Mouse (Mus musculus): ENCODE measurements around the gene Serpinb1a. TPM values are rescaled to one million over a fixed set of nuclear protein-coding genes. Genes with fewer than 3 reads are reported as not detected.

The Serpinb1a gene
- total RNA-seq, 2 experiments from 2014 or later = 1.7 to 3.9 TPM

DNA sequence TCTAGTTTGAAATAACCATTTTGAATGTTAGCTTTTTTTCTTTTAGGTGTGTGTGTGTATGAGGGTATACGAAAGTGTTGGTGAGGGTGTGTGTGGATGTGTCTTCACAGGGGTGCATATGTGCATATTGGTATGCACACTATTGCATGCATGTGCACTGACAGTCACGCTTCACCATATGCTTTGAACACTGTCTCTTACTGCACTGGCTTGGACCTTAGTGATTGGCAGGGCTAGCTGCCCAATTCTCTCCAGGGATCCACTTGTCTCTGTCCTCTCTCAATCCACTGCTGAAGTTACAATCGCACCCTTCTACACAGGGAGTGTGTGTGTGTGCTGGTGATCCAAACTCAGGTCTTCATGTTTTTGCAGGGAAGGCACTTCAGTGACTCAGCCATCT, 9.6 kb downstream of the Serpinb1a start:
- no peak for DNase-seq
- intact Hi-C loops (cut with DNase I) = no loop called here

GRCm38 (mm10) chr13:32839314-32839713, 11.7 kb downstream of the Serpinb1a start:
- intact Hi-C loops (cut with DNase I) = no loop called here
- DNase-seq = no peak

DNA sequence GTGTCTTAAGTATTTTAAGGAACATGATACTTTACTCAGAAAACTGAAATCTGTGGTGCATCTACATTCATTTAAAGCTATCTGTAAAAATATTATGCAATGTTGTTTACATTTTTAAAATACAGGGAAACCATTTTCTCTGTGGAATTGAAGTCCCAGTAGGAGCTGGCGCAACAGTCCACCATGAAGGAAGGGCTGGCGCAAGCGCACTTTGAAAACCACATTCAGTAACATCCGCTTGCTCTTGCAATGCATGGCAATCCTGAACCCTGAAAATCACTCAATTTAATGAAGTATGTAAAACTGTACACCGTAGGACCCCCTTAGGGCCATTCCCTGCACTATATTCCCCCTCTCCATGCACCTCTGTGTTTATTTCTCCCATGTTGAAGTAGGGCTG, 16.5 kb downstream of the Serpinb1a start:
- intact Hi-C loops (cut with DNase I) = no loop called here
- DNase-seq = no peak

- DNase-seq = no peak
Observed at GRCm38 (mm10) chr13:32833237-32833636, 17.7 kb downstream of the Serpinb1a start.

DNA sequence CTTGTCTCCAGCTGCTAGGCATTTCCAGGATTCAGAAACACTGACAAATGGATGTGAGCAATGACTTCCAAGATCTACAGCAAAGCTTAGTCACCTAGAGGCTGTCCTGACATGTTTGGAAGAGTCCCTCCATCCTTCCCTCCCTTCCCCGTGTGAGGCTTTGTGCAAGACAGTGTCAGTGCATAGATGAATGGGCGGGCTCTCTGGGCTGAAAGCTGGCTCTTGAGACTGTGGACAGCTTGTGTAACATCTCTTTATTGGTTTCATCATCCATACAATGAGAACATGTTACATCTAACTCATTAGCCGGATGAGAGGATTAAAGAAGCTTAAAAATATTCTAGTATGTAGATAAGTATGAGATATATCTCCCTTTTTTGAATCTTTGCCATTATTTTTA, 18.2 kb downstream of the Serpinb1a start:
- intact Hi-C loops (cut with DNase I) = no loop called here
- DNase-seq = no peak

More at GRCm38 (mm10) chr13:32833237-32833636, 17.7 kb downstream of the Serpinb1a start:
- intact Hi-C loops (cut with DNase I) = no loop called here

DNA sequence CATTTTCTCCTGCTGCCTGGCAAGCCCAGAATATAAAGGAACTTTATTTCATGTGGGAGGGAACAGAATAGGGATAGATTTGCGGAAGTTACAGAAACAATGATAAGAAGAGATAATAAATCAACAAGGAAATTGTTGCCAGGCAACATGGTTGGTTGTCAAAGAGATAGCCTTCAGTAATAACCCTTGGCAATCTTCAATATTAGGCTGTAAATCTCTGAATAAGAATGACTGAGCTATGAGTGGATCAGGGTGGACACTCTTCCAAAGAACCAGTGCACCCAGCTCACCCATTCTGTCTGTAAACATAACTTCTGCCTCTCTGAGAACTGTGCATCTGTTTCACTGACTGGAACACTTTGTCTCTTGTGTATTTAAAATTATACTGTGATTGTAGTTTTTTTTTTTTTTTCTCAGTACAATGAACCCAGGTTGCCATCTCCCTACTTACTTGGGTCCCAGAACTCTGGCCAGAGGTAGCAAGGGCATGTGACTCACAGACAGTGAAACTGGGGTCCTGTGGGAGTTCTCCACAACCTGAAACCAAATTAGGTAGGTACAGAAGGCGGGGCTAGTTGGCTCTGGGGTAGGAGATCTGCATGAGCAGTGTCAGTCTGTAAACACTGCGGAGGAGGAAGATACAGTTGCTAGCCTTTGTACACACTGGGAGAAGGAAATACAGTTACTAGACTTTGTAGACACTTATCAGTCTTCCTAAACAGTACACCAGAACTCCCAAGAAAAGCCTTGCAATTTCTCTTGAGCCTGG, 19.3 kb downstream of the Serpinb1a start:
- intact Hi-C loops (cut with DNase I) = no loop called here
- DNase-seq = no peak

- intact Hi-C loops (cut with DNase I) = no loop called here
Observed at GRCm38 (mm10) chr13:32828886-32829285, 22.1 kb downstream of the Serpinb1a start.

GRCm38 (mm10) chr13:32827951-32828350, 23.0 kb downstream of the Serpinb1a start:
- DNase-seq = peak; percentile 67

More at GRCm38 (mm10) chr13:32828886-32829285, 22.1 kb downstream of the Serpinb1a start:
- DNase-seq = no peak

DNA sequence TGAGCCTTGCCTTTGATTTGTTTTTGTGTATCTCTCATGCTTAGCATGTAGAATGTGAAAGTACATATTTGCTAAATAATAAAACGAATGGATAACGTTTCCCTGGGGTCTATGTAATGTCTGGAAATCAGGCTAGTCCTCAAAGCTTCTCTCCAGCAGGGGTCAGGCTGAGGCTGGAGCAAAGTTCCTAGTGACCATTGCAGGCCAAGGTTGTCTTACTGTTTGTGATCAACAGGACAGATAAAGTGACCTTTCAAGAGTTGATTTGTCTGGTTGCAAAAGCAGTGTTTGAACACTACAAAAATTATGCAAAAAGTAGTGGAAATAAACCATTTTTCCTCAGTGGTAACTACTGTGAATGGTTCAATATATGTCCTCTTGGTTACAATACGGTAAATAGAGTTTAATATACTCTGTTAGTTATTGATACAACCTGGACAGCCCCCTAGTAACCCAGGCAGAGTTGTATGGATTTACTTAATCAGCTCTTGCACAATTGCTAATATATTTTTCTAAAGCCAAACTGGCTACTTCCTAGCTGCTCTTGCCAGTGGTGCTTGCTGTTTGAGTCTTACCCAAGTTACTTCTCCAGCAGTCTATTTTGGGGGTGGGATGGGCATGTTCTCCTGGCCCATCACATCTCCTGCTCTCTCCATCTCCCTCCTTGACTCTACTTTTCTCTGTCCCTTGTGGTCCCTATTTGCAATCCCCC, 23.7 kb downstream of the Serpinb1a start:
- intact Hi-C loops (cut with DNase I) = no loop called here
- DNase-seq = no peak

More at GRCm38 (mm10) chr13:32827951-32828350, 23.0 kb downstream of the Serpinb1a start:
- intact Hi-C loops (cut with DNase I) = no loop called here

DNA sequence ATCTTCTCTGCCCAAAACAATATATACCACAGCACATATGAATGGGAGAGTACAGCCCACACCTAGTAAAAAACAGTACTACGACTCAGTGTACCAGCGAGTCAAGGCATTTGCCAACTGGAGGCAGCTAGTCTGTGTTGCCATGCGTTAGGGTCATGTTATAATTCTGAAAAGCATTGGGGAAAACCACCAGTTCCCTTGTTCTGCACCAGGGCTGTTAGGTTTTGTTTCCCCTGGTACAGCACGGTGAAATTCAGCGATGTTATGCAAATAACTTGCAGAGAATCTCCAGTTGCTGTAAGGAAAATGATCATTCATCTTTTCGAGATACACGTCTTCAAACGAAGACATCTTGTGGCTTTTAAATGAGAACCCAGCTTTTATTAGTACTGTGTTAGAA, 25.4 kb downstream of the Serpinb1a start:
- intact Hi-C loops (cut with DNase I) = no loop called here
- DNase-seq = no peak

DNA sequence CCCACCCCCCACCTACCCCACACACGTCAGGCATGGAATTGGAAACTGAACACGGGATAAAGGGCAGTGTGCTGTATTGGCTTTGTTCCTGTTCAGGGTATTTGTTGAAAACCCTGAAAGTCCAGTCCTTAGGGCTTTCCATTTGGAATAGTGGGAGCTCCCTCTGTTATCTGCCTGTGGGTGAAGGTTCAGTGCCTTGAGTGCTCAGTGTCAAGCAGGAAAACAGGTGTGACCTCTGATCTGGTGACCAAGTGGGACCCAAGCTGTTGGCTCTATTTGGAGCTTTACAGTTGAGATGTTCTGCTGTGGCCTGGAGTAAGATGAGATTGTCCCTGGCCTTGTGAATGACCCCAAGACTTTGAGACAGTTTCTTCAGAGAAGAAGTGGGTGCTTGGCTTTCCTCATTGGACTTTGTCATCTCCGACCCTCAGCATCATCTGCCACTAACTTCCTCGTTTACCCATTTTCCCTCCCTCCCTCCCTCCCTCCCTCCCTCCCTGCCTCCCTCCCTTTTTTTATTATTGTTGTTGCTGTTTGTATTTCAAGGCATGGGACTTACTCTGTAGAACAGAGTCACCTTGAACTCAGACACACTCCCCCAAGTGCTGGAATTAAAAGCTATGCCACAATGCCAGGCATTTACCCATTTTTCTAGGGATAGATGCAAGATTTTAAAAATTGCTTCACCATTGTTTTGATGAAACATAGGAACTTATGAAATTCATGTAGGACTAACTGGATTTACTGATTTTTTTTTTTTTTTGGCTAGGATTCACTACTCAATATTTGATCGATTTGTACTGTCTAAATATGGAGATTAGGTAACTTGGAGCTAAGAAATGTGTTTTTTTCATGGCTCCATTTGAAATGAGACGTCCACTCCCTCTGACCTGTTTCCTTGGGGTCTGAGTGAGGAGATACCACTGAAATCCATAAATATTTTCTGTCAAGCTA, 26.3 kb downstream of the Serpinb1a start:
- intact Hi-C loops (cut with DNase I) = no loop called here
- DNase-seq = no peak

DNA sequence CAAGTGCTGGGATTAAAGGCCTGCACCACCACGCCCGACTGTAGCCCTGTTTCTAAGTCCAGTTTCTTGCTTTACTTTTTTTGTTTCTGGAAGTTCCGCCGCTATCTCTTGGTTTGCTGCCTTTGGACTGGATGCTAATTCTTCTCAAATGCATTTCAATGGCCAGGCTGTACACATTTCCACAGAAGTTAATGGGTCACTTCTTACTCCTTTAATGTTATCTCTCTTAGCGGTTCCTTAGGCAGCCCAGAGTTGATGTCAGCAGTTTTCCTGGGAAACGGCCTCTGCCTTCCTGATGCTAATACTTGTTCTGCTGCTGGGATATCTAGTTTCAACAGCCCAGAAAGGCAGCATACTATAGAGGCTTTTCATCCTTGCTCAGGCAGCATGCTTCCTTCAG, 27.9 kb downstream of the Serpinb1a start:
- intact Hi-C loops (cut with DNase I) = no loop called here
- no peak for DNase-seq

- intact Hi-C loops (cut with DNase I) = no loop called here
- DNase-seq = no peak
Observed at GRCm38 (mm10) chr13:32821671-32822070, 29.3 kb downstream of the Serpinb1a start.

DNA sequence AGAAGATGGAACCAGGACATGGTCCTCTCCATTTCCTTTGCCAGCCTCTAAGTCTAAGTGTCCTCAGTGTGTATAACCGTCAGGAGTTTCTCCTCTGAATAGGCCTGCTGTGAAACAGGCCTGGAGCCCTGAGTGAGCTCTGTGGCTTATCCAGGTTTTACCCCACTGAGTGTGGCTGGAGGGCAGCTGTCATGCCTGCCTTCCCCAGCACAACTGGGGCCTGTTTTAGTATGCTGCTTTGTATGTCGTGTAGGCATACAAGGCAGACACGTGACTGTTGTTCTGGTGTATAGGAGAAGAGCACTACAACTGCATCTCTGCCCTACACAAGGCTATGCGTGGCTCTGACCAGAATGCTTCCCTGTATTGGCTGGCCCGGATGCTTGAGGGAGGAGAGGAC, 31.1 kb downstream of the Serpinb1a start:
- intact Hi-C loops (cut with DNase I) = no loop called here
- DNase-seq = no peak

GRCm38 (mm10) chr13:32819241-32819640, 31.7 kb downstream of the Serpinb1a start:
- intact Hi-C loops (cut with DNase I) = no loop called here
- no peak for DNase-seq

DNA sequence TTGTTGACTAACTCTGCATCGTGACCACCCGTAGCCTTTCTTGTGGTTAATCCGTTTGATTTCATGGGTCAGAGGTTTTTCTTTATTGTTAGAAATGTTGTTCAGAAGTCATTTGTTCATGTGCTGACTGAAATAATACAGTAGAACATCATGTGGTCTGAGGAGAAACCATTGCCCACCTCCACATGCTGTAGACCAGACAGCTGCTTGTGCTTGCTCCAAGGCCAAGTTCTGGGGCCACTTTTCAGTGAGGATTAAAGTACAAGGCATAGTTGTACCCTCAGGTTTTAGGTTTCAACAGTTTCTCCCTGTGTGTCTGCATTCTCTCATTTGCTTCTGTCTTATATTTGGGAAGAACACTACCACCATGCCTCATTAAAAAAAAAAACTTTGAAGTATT, 43.4 kb downstream of the Serpinb1a start:
- intact Hi-C loops (cut with DNase I) = no loop called here
- DNase-seq = no peak

DNA sequence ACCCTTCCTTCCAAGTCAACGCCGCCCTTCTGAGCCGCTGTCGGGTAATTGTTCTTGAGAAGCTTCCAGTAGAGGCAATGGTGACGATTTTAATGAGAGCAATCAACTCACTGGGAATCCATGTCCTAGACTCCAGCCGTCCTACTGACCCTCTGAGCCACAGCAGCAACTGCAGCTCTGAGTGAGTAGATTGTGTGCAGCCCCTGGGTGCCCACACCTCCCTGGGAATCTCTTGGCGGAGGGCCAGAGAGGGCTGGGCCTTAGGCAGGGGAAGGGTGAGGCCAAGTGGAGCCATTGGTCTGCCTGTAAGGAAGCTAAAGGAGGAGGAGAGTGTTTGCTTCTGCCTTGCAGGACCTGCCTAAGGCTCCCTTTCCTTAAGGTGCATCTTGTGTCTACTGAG, 44.2 kb downstream of the Serpinb1a start:
- intact Hi-C loops (cut with DNase I) = no loop called here
- peak; percentile 31 for DNase-seq

DNA sequence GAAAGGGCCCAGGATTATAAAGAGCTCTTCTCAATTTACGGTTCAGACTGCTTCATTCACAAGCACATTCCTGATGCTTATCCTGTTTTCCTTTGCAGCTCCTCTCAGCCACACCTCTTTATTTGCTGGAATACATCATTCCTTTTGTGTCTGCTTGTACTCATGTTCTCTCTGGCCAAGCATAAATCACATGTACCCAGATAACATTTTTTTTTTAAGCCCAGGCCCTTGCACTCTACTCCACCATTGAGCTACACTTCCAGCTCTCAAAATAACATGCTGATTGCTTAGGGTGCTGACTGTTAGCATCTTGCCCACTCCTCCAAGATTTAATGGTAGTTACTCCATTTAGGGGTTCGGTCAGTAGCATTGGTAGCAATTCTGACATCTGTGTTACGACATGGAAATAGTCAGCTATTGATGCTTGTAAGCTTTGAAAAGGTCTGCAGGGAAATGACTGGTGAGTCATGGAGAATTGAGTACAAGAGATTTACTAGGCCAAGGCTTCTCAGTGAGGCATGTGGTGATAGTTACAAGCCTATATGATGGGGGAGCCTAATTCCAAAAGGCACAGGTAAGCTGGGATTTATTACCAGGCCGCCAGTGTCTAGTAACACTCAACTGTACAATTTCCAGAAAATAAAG, 47.2 kb downstream of the Serpinb1a start:
- DNase-seq = no peak
- intact Hi-C loops (cut with DNase I) = no loop called here

DNA sequence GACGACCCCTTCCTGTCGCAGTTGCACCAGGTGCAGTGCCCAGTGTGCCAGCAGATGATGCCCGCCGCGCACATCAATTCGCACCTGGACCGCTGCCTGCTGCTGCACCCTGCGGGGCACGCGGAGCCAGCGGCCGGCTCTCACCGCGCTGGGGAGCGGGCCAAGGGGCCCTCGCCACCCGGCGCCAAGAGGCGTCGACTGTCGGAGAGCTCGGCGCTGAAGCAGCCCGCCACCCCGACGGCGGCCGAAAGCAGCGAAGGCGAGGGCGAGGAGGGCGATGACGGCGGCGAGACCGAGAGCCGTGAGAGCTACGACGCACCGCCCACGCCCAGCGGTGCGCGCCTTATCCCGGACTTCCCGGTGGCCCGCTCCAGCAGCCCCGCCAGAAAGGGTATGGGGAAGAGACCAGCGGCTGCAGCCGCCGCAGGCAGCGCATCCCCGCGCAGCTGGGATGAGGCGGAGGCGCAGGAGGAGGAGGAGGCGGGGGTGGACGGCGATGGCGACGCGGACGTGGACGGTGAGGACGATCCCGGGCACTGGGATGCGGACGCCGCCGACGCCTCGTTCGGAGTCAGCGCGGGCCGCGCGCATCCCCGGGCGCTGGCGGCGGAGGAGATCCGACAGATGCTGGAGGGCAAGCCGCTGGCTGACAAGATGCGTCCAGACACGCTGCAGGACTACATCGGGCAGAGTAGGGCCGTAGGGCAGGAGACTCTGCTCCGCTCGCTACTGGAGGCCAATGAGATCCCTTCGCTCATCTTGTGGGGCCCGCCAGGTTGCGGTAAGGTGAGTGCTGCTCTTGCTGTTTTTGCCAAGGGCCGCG, 48.5 kb downstream of the Serpinb1a start, which contains the start of gene D930007J09Rik:
Gene D930007J09Rik (minus strand): TSS at position 591 of the 823 bp plus-strand sequence.
- DNase-seq = peak; percentile 48
- intact Hi-C loops (cut with DNase I) = no loop called here
